Comparison of ENCODE assay signal across 25 mouse cellular contexts in genomic region chr9:34877799-34878198, GRCm38 (mm10).
DNase-seq lines count a peak whose midpoint lies in the region; TF ChIP-seq lines count a peak whose summit lies in the region.
"Had no signal": no experiment of that assay in that cellular context is flagged by ENCODE, and none has a peak within 500 bp of the region (broad histone marks: within the 10 kb centered on the region; RNA-seq: fewer than 3 reads in every experiment).

No protein-coding gene starts in this region.

- no peak overlapping the region for H3K4me3 ChIP-seq in layer of hippocampus, adult 2 months
- H3K4me3 ChIP-seq: embryonic facial prominence, embryonic 13.5 days; heart, embryonic 12.5 days; hindbrain, embryonic 10.5 days; limb, embryonic 15.5 days; neural tube, embryonic 15.5 days; stomach, embryonic 15.5 days had no signal

- peak in 1 of 2 experiments; percentile 43 for DNase-seq in layer of hippocampus, adult 2 months (ENCODE audit: low spot score in 2 of 2)
- no peak for DNase-seq in layer of hippocampus, postnatal 10 days (ENCODE audit: low spot score in 2 of 2)
- DNase-seq in brain, embryonic 14.5 days (ENCODE audit: low read depth), result peak; percentile 41
- peak; percentile 73 to 86 for DNase-seq in cerebellum, adult 18-20 months
- peak; percentile 80 to 81 for DNase-seq in cerebellum, postnatal 14 days
- DNase-seq in spleen, postnatal 4 days (ENCODE audit: low spot score in 2 of 2), result no peak
- DNase-seq in kidney, adult 9 months, result no peak
- DNase-seq: adrenal gland, adult 8-10 months; B cell, adult 2 months; embryo, embryonic 11 days; gastrocnemius, postnatal 14 days; heart, adult 11 months; heart, postnatal 10 days; kidney, adult 11 months; lung, postnatal 4 days; right cerebral cortex, adult 18-20 months; right cerebral cortex, postnatal 4 days; thymus, postnatal 36 days had no signal

- peak; percentile 38 for TF ChIP-seq CTCF in layer of hippocampus, adult 2 months (conservative IDR thresholded peaks at IDR 0.05)
- no peak for TF ChIP-seq CTCF in brain, embryonic 14.5 days (IDR thresholded peaks at IDR 0.05; ENCODE audit: borderline replicate concordance, extremely low read depth, insufficient read depth, insufficient read length)

- no peak for TF ChIP-seq POLR2A in brain, embryonic 14.5 days (IDR thresholded peaks at IDR 0.05; ENCODE audit: borderline replicate concordance, extremely low read depth, insufficient read depth, insufficient read length, poor library complexity, severe bottlenecking)

- H3K27ac ChIP-seq in layer of hippocampus, adult 2 months, result no peak overlapping the region
- H3K27ac ChIP-seq: embryonic facial prominence, embryonic 13.5 days; hindbrain, embryonic 10.5 days; kidney, postnatal 0 days; limb, embryonic 15.5 days; neural tube, embryonic 15.5 days; stomach, embryonic 15.5 days had no signal

Comparison
In these comparisons a context has a peak if more than half of its experiments do, and no peak if none do; other contexts are left out.
1. DNase-seq: peak in brain, embryonic 14.5 days (single experiment), cerebellum, adult 18-20 months (2 of 2) and cerebellum, postnatal 14 days (2 of 2); none in layer of hippocampus, postnatal 10 days (0 of 2), spleen, postnatal 4 days (0 of 2) and kidney, adult 9 months (single experiment).